Mouse (Mus musculus) frontal cortex, postnatal 14 days (tissue): ENCODE data around the gene Lman1l.

ENCODE experiments used
- DNase-seq, 2 experiments: peaks; one replicate each; pipeline ENCODE4 v3.0.0; 2022; ENCODE audit warnings: low spot score in 2 of 2

Gene Lman1l

DNA sequence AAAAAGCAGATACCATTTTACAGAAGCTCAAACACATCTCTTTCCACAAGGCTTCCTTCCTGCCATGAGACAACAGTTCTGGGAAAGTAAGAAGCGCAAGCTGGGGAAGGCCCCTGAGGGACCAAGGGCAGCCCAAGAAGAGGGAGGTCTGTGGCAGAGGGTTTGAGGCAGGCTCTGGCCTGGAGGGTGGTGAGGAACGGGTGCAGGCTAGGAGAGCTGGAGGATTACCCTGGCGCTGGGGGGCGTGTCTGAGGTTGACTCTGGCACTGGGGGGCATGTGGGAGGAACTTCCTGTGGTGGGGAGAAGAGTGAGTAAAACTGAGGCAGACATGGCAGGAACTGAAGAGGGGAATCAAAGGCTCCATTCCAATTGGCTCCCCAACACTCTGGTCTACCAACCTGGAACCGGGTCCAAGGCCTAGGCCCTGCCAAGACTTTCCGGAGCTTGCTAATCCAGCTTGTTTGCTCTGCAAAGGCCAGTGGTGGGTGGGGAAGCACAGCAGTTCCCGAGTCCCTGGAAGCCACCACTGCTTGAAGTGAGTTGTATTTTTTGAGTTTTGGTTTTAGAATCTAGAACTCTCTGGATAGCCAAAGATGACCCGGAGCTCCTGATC lies 2.9 kb downstream of the Lman1l start:
- no peak for DNase-seq

- DNase-seq, result no peak
These were observed 5.8 kb downstream of the Lman1l start for GRCm38 (mm10) chr9:57614786-57615185.

DNA sequence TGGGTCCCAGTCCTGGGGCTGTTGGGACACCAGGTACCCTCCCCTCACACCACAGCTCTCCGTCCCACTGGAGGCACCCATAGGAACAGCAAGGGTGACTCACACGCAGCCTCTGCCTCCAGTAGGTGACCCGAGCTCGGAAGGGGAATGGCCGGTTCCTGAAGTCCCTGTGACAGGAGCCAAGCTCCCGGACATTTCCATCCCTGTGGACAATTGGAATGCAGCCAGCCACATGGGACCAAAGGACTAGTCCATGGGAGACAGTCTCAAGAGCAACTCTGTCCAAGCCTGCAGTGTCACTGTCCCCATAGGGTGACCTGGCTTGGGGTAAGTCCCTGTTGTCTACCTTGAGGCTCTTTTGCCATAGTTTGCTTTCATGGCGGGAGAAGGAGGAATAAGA lies 6.6 kb downstream of the Lman1l start:
- no peak for DNase-seq

GRCm38 (mm10) chr9:57612587-57612986 lies 8.0 kb downstream of the Lman1l start:
- DNase-seq, result no peak

DNA sequence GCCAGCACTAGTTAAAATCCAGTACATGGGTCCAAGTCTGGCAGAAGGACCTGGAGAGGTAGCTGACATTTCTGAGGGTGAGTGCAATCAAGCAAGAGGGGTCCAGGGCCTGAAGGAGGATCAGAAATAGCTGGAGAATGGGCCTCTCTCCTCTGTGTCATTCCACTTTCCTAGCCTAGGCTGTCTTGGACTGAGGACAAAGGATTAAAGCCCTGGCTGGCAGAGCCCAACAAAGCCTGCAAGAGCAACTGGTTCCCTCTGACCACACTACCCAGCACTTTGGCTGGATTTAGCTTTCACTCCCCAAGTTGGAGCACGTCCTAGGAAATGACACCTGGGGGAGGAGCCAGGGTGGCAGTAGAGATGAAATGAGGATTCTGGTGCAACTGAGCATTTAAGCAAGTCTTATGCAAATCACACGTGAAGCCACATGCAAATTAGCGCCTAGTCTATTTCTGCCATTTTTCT lies 10.2 kb downstream of the Lman1l start:
- DNase-seq, result no peak

DNA sequence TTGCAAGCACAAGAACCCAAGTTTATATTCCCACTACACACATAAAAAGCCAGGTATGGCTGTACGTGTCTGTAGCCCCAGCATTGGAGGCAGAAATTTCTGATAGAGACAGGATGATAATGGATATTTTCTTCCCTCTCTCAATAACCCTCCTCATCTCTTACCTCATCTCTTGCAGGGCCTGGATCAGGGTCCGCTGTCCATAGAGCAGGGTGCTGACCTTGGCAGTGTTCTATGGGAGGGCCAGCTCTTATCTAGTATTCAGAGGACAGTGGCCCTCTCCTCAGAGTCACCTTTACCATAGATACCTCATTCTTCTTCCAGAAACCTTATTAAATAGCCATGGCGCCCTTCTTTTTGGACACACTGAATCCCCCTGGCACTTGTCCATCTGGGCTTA lies 10.8 kb downstream of the Lman1l start:
- no peak for DNase-seq

- DNase-seq, result no peak
These were observed 14.3 kb downstream of the Lman1l start, which contains the start of gene Cplx3 for GRCm38 (mm10) chr9:57606139-57606851. TSS of gene Cplx3 (minus strand) at chr9:57606281.

DNA sequence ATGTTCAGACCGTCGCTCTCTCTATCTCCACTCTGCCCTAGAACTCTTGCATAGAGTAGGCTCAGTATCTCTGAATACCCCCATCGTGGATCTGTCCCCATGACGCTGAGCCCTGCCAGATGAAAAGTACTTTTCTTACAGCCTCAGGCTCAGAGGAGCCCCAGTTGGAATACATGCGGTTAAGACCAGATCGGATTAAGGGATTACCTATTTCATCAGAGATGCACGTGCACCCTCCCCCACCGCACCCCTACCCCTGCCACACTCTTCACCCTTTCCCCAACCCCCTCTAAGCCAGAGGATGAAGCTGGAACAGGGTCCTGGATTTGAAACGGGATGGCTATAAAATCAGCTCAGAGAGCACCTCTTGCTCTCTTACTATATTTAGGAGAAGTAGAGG lies 15.1 kb downstream of the Lman1l start:
- no peak for DNase-seq

DNA sequence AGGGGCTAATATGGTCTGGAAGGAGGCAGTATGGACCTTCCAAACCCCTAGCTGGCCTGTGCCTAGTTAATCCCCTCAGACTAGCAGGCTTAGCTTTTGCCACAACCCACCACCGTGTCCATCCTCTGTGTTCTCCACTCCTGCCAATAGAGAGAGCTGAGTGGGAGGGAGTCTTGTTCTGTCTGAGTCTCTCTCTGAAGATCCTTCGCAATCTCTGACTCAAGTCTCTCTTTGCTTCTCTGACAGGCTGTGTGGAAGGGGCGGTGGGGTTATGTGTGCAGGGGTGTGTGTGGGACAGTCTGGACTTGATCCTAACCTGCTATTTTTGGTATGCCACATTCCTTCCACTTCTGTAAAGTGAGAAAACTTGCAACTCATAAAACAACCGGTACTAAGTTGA lies 15.7 kb downstream of the Lman1l start:
- no peak for DNase-seq

- DNase-seq, result no peak
These were observed 18.5 kb downstream of the Lman1l start for GRCm38 (mm10) chr9:57602098-57602497.

DNA sequence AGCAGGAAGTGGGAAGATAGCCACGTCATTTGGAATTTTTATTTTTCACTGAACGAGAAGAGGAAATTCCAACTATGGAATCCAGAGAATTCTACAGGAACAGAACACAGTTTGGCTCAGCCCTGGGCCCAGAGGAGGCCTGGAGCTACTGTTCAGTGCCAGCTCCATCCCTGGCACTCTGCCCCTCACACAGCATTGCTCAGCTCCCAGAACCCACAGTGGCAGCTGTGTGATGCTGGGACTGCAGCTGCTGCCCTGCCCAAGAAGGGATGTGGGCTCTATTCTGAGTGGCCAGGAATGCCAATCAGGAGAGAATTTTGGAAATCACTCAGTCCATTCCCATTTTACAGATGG lies 19.2 kb downstream of the Lman1l start:
- no peak for DNase-seq

DNA sequence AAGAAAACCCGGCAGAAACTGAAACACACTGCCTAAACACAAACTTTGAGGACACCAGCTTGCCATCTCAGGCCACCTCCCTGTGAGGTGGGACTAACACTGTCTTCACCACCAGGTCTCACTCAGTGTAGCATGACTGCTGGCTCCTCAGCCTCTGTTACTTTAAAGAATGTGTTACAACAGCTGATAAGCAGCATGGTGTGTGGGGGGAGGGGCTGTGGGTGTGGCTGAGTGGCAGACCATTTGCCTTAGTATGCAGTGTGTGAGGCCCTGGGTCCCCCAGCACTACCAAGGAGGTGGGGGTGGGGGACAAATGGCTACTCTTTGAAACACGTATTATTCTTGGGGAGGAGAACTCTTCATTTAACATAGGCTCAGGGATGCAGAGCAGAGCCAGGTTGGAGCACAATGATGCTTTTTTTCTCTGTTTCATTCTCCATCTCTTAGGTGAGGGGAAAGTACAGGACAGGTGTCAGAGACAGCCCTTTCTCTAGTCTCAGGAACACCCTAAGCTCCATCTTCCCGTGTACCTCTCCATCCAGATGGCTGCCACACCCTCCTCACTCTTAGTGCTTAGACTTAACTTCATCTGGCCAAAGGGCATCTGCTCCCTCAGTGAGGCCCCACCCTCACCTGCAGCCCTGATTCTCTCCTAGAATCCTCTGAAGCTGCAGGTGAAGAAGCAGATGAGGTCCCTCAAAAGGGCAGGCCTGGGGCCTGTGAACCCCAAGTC lies 19.8 kb downstream of the Lman1l start:
- DNase-seq, result no peak

DNA sequence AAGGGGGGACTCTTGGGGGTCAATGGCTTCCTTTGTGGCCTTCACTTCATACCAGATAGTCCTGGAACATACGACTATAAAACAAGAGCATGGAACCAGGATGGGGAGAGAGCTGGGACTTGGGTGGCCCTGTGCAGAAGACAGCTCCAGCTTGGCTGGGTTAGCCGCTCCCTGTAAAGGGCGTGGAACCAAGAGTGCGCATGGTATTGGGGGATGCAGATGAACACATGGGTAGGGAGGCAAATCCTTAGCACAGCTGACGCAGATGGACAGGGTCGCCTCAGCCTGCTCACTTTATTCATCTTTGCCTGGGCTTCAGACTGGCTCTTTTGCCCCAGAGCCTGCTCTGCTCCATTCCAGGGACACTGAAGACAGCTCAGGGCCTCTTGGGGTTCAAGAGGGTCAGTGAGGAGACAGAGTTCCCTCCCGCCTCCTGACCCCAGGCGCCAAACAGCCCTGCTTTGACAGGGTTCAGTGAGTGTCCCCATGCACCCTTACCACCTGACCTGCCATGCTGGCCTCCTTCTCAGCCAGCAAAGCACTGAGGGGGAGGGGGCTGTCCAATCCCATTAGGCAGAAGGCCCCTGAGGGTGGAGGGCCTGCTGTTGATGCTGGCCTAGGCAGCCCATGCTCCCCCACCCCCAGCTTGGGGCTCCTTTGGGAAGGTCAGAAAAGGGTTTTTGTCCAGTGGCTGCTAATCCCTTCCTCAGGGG lies 21.6 kb downstream of the Lman1l start:
- DNase-seq, result no peak

DNA sequence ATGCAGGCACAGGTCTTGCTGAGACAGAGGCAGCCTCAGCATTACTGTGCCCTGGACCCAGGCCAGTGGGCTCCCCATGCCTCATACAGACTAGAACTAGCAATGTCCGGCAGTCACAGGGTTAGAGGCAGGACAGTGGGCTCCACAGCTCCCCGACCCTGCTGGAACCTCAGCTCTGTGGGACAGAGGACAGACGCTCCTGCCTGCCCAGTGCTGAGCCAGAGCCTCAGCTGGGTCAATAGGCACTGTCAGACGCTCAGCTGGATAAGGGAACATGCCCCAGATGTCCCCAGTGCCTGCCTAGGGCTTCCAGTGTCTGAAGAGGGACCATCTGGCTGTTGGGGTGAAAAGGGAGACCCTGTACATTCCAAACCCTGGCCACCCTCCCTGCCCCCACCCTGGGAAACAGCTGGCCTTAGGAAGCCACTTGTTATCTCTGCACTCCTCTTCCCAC lies 22.6 kb downstream of the Lman1l start:
- no peak for DNase-seq

DNA sequence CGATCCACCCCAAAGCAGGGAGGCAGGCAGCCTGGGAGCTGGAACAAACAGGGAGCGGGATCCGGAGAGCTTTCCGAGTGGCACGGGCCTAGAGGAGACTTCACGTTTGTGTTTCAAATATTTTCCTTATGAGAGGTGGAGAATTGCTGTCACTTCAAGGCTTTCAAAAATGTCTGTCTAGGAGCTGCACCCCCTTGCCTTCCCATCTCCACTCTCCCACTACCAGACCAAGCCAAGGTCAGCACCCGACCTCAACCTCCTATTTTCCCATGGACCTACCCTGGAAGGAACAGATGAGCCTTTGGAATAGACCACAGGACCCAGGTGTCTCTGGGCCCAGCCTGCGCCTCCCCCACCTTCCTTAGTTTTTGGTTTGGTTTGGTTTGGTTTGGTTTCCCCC lies 23.3 kb downstream of the Lman1l start:
- DNase-seq, result no peak

- DNase-seq, result no peak
These were observed 26.4 kb downstream of the Lman1l start for GRCm38 (mm10) chr9:57594174-57594509.

DNA sequence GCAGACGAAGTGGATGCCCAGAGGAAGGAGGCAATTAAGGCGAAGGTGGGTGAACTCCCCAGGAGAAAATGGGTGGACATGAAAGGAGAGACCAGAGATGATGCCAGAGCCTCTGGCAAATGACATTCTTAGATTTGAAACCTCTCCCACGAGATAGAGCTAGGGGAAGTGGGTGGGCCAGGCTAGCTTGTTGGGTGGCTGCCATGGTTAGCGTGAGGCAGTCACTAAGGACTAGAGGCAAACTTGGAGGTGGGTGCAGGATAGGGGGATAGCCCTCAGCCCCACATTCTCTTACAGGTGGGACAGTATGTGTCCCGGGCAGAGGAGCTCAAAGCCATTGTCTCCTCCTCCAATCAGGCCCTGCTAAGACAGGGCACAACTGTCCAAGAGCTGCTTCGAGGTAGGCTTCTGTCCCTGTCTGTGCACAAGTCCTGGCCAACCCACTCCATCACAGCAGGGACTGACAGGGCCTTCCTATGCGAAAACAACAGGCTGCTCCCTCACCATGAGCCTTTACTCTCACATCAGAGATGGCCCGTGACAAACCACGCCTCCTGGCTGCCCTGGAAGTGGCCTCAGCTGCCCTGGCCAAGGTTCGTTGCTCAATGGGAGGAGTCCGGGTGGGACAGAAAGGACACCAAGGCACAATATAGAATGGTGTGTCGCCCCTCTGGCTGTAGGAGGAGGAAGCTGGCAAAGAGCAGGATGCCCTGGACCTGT lies 27.0 kb downstream of the Lman1l start:
- no peak for DNase-seq

- DNase-seq, result no peak
These were observed 29.8 kb downstream of the Lman1l start for GRCm38 (mm10) chr9:57590726-57591125.

- peak; percentile 54 to 66 for DNase-seq
These were observed 31.1 kb downstream of the Lman1l start, which contains the start of gene Ulk3 for GRCm38 (mm10) chr9:57589224-57590126. TSS of gene Ulk3 (plus strand) at chr9:57589452.

DNA sequence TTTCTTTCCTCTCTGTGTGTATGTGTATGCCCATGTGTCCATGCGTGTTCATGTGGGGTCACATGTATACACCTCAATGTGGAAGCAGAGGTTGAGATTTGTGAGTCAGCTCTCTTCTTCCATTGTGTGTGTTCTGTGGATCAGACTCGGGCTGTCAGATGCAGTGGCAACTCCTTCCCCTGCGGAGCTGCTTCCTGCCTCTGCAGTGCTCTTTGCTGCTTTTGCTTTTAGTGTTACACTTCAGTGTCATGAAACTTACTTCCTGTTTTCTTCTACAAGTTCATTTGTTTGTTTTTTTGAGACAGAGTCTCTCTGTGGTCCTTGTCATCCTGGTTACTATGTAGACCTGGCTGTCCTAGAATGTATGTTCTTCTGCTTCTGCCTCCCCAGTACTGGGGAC lies 35.6 kb downstream of the Lman1l start:
- no peak for DNase-seq
